Mouse (Mus musculus) adrenal gland, postnatal 4 days (tissue): Measurements from ENCODE around the gene Cfap126. TPM values are rescaled to one million over a fixed set of nuclear protein-coding genes. Genes with fewer than 3 reads are reported as not detected.
"Not testable (repeated sequence)": the region's sequence is repeated elsewhere in the genome, so short reads cannot be mapped to it uniquely, and the experiment has no call there.

ENCODE experiments used
- DNase-seq, 2 experiments: peaks; one replicate each; pipeline ENCODE4 v3.0.0; 2021 to 2022; ENCODE audit warnings: low spot score in 2 of 2, mixed read lengths in 2 of 2
- total RNA-seq, 2 experiments: library from RNA; stranded (reverse); gene quantifications; 2 replicates each; pipeline ENCODE4 v1.2.3; 2021

Gene Cfap126
- total RNA-seq, 2 experiments from 2014 or later, result 2.1 to 2.7 TPM

DNA sequence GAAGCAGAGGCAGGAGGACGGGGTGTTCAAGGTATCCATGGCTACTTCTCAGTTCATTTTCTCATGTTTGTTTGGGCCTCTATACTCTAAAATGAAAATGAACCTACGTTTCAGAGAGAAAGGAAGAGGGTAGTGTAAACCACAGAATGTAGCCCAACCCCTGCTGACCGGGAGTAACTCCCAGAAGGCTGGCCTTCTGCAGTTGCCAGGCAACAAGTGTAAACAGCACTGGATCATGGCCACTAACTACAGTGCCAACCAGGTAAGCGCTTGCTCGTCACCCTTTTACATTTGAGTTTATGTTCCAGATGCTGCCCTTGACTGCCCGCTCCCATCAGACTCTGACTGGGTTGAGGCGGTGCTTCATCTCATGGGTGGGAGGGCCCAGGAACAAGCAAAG lies 9.2 kb downstream of the Cfap126 start:
- DNase-seq, result peak in 1 of 2 experiments; percentile 16

DNA sequence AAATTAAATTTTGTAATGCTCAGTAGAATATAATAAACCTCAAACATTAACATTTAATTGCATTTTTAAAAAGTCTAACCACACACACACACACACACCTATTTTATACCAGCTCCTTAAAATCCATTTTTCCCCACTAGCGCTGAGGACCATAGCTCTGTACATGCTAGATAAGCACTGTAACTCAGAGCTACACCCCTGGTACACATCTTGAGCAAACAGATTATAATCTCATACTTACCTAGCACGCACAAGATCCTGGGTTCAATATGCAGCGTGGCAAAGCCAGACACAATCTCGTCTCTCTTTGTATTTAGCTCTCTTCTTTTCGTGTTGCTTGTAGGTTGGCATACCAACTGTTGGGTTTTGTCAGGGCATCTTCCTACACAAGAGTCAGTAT lies 10.7 kb downstream of the Cfap126 start:
- no peak for DNase-seq

DNA sequence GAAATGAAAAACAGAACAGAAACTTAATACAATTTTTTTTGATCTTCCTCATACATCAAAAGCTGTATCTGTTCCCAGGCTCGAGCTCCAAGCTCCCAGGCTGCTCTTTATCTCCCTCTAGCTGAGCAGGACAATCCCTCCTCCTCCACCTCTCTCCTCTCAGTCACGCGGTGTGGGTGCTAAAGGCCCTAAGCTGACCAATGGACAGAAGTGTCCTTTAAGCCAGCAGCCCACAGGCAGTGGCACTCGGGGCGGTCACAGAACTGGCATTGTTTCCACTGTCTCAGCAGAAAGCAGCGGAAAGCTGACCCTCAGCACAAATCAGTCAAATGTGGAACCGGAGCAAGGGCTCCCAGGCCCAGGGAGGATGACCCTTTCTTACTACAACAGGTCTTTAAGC lies 15.5 kb downstream of the Cfap126 start:
- DNase-seq, result no peak

DNA sequence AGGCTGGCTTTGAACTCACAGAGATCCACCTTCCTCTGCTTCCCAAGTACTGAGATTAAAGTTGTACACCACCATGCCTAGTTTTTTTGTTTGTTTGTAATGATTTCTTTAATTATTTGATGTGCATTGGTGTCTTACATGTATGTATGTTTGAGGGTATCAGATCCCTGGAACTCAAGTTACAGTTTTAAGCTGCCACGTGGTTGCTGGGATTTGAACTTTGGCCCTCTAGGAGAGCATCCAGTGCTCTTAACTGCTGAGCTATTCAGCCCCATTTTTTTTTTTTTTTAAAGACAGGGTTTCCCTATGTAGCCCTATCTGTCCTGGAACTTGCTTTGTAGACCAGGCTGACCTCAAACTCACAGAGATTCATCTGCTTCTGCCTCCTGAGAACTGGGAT lies 17.3 kb downstream of the Cfap126 start:
- DNase-seq, result no peak

DNA sequence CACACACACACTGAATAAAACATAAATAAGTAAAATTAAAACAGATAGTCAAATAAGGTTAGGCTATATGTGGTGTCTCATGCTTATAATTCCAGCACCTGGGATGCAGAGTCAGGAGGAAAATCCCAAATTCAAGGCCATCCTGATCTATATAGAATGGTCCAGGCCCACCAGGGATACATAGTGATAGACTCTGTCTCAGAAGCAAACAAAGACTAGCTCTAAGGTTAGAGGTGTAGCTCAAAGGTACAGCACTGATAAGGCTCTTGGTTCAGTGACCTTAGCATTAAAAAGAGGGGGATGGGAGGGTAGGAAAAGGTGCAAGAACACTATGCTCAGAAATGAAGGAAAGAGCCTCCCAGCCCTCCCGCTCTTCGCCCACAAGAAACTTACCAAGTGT lies 21.9 kb downstream of the Cfap126 start:
- DNase-seq, result no peak

DNA sequence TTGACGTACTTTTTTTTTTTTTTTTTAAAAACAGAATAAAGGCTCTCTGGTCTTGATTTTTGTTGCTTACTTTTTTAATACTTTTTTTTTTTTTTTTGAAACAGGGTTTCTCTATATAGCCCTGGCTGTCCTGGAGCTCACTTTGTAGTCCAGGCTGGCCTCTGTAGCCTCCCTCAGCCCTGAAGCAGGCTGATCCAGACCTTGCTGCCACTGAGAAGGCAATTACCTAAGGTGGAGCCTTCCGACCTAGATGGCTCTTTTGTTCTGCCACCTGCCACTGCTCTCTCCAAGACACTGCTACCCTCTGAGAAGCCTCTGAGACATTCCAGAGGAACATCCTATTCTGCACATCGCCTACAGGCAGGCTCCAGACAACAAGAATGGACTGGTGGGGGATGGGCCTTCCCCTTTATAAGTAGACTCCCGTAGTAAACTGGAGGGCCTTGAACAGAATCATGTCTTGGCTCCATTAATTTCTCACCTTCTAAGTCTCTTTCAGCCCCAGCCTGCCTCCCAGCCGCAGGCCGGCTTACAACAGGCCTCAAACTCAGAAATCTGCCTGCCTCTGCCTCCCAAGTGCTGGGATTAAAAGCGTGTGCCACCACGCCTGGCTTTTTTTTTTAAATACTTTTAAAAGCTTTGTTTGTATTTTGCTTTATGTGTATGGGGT lies 23.9 kb downstream of the Cfap126 start:
- DNase-seq, result not testable (repeated sequence)

DNA sequence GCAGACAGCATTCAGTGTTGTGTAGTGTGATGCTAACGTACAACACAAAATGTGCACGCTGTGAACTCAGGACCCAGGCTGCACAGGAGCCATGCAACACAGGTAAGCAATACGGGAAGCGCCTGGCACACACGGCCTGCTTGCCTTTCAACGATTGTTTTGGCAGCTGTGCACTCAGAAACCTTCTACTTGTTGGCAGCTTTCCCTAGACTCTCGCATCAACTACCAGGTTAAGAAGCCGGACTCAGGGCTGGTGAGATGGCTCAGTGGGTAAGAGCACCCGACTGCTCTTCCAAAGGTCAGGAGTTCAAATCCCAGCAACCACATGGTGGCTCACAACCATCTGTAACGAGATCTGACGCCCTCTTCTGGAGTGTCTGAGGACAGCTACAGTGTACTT lies 29.3 kb downstream of the Cfap126 start:
- not testable (repeated sequence) for DNase-seq

DNA sequence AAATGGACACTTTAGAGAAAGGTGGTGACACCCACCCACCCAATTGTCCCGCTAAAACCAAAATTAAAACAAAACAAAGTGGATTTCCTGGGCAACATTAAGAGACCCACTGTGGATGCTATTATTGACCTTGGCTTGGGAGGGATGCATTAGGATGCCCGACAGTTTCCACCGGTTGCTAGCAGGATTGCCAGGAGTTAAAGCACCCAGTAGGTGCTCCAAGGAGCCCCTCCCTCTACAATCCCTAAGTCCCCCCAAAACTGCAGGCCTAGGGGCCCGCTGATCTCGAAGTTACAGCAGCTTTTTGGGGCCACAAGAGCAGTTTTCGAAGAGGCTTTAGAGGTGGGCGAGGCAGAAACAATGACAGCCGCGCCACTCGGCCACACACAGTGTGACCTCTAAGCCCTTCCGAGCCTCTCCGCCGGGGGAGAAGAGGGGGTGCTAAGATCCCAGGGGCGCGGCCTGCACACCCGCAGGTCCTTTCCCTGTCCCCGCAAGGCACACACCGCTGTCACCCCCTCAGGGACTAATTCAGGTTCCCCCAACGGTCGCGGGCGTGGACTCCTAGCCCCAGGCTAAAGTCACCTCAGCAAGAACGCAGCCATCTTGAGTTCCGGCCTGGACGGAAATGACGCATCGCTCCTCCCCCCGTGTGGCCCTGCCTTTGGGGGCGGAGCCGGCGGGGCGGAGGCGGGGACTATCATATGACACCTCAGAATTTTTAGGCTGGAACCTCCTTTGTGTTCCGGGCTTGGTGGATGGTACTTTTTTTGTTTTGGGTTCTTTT lies 36.4 kb downstream of the Cfap126 start, which contains the start of the genes Sdhc and Mpz:
Sdhc (minus strand) TSS at position 630 of the 787 bp plus-strand sequence.
Mpz (plus strand) TSS at position 738 of the 787 bp plus-strand sequence.
- DNase-seq, result peak; percentile 89 to 94

DNA sequence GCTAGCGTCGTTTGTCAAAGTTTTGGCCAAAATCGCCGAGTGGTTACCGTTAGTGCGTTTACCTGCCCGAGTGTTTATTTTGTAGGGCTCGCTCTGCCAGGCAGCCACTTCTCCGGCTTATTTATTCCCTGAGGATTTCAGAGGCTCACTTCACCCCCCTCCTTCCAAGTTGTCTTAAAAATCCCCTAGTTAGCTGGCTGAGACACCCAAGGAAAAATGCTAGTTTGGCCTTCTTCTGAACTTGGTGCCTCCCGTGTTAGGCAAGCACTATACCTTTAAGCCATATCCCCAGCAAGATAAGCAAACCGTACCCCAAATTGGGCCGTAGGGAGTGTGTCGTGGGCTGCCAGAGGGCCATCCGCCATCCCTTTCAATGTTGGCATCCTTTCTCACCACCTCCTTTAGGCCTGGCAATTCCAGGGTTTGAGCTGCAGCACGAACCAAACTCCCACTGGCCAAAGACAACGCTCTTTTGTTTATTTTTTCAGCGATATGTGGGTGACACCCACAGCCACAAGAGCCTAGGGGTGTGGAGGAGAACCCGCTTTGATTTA lies 37.2 kb downstream of the Cfap126 start:
- DNase-seq, result no peak

DNA sequence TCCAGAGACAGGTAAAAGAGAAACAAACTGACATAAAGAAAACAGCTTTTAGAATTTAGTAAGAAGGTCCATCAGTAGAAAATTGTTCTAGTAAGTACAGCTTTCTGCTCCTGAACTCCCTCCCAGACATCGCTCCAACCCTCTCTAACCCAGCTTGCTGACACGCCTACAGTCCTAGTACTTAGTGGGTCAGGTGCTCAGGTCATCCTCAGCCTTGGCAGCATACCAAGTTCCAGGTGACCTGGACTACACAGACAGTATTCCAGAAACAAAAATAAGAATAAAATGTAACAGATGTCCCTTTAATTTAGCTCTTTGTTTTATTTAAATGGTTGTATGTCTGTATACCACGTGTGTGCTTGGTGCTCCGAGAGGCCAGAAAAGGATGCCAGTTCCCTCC lies 38.2 kb downstream of the Cfap126 start:
- no peak for DNase-seq

DNA sequence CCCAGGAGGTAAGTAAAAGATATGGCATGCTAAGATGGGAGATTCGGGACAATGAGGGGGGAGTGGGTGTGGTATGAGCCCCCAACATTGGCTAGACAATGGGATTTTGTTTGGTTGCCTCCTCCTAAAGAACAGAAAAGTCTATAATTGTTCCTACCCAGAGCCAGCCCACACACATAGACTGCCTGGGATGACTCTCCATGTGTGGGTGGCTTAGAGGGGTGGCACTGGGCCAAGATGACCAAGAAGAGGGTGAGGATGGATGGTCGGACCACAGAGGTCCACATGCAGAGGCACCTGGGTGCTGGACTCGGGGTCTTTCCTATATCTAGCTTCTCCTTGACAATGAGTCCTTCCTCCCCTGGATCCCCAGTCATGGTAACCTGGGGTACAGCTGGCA lies 42.9 kb downstream of the Cfap126 start:
- DNase-seq, result no peak

DNA sequence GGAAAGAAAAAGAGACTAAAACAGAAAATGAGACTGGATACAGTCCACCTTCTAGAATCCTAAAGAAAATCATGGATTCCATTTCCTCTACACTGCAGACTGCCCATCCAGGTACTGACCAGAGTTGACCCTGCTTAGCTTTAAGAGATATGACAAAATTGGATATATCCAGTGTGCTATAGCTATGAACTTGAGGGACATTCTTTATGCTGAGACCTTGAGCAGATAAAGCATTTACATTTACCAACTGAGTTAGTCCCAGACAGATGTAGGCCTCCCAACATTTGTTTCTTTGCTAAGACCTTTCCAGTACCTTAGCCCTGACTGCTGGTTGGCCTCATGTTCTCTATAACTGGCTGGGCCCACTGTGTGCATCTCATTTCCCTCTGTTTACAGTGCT lies 44.2 kb downstream of the Cfap126 start:
- no peak for DNase-seq

DNA sequence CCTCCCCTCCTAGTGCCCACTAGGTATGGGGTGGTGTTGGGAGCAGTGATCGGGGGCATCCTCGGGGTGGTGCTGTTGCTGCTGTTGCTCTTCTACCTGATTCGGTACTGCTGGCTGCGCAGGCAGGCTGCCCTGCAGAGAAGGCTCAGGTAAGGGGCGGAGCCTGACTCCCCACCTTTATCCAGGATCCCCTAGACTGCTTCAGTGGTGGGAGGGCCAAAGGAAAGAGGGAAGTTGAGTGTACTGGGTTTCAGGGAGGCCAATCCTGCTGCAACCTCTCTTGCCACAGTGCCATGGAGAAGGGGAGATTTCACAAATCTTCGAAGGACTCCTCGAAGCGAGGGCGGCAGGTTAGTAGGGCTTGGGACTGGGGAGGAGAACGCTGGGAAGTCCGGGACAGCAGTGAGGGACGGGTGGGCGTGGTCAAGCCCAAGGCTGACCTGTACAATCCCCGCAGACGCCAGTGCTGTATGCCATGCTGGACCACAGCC lies 45.8 kb downstream of the Cfap126 start:
- no peak for DNase-seq

DNA sequence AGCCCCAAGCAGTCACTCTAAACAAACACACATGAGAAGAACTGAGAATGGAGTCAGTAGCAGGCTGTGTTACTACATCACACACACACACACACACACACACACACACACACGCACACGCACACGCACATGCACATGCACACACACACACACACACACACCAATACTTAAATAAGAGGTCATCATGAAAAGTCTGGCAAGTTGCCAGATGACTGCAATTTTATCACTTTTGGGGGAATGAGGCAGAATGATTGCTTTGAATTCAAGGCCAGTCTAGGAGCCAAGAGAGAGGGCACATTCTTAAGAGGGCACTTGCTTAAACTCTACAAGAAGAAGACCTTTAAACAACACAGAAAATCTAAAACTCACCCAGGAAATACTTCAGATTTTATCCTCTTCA lies 48.8 kb downstream of the Cfap126 start:
- no peak for DNase-seq

DNA sequence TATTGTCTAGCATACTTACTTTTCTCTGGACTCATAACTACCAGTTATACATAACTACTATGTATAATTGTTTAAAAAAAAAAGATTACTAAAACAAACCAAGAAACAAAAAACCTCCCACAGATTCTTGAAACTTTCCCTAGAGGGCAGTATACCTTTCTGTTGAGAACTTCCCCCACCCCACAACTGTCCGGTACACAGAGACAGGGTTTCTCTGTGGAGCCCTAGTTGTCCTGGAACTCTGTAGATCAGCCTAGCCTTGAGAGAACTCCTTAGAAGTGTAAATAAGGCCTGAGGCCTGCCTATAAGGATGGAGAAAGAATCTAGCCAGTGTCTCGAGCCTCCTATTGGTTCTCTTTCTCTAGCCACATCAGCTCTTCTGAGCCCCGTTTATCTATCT lies 50.5 kb downstream of the Cfap126 start:
- no peak for DNase-seq

DNA sequence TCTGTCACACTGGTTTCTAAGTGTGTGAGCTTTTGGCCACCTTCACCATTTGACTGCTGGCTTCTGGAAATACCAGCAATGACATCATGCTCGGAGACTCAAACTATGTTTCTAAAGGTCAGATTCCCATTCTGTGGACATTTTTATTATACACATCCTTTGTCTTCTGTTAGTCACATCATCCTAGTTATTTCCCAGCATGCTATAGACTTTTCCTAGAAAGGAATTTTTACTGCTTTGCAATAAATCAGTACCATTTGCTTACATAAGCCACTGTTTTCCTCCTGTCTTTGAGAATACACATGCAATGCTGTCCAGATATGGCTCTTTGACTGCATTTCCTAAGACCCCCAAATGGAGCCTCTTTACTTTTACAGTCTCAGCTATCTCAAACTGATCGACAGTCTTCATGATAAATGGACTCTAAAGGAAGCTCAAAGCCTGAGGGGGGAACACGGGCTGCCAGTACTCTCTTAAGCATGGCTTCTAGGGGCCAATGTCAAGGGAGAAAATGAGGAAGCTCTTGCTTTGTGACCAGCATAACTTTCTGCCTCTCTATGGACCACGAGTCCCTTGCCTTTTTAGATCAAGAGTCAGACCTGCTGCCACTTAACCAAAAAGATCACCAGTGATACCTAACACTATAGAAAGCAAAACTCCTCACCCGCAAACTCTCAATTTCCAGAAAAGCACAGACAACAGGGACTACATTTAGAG lies 52.1 kb downstream of the Cfap126 start:
- DNase-seq, result no peak

DNA sequence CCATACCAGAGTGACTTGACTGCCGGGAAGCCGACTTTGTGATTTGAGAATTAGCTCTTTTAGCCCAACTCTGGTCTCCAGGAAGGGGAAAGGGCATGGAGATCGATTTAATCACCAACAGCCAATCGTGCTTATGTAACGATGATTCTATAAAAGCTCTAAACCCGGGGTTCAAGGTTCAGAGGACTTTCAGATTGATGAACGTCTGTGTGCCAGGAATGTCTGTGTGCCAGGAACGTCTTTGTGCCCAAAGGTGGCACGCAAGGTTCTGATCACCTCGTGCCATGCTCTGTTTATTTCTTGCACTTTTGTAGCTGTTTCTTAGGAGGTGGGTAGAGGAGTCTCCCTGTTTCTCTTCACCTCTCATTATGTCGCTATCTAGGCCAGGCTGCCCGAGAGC lies 55.2 kb downstream of the Cfap126 start:
- no peak for DNase-seq

DNA sequence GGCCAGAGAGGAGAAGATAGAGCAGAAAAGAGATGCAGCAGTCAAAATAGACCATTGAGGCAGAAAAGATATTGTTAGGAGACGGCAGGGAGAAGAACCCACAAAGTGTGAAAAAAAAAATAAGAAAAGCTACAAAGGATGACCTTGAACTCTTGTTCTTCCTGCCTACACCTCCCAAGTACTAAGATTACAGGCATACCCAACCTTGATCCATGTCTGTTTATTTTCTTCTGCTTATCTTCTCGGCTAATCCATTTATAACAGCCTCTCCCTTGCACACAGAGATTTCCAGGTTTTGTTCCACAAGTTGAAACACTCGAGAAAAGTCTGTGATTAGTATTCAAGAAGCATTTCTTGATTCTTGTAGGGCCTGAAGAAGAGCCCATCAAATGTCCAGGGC lies 56.2 kb downstream of the Cfap126 start:
- DNase-seq, result no peak

DNA sequence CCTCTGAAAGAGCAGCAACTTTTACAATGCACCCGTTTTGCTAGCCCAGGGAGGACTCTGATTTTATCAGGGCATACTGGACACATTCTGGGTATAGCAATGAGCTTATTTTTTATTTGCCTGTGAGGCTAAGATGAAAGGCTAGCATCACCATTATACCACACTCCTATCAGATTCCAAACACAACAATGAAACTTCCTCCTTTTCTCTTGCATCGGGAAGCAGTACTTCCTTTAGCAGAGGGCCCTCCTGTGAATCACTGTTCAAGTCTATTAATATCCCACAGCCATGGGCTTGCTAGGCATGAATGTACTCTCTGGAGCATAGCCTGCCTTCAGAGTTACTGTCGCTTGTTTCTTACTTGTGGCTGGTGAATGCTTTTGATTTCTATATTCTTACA lies 57.4 kb downstream of the Cfap126 start:
- no peak for DNase-seq

DNA sequence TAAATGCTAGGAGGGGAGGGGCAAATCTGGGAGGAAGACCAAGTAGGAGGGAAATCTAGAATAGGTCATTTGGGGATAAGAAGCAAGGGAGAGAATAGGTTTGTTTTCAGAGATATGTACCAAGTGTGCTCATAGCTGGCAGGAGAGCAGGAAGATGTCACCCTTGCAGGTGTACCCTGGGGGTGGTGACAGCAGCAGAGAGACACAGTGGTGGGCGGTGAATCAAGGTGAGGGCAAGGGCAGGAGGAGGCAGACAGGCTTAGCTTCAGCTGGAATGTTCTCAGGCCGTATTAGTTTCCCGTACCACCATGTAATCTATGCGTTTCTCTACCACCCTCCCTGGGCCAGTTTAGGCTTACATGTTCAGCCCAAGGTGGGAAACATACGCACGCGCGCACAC lies 59.1 kb downstream of the Cfap126 start:
- DNase-seq, result no peak
